Mouse (Mus musculus): ENCODE measurements around the gene Dhx29. TPM values are rescaled to one million over a fixed set of nuclear protein-coding genes. Genes with fewer than 3 reads are reported as not detected.
A peak's percentile ranks its signal among the peaks of the same experiment; 100 is the strongest.

Dhx29 gene
- polyA plus RNA-seq, 1 experiment from 2014 or later = 20.4 TPM

- H3K9ac ChIP-seq (replicated peaks; ENCODE audit: low read depth, low read length) = no peak overlapping the region
- H3K4me3 ChIP-seq (ENCODE audit: low read depth, low read length) = no peak overlapping the region
- H3K27me3 ChIP-seq (ENCODE audit: control insufficient read depth, insufficient read depth, low read length) = no peaks in the 10 kb centered on the region
- no peaks in the 10 kb centered on the region for H3K4me1 ChIP-seq (ENCODE audit: control insufficient read depth, insufficient read depth, low read length)
- no peak for ATAC-seq (ENCODE audit: insufficient number of reproducible peaks, insufficient read depth, low FRiP score, low read depth)
- 91% methylated on average over 12 of the region's 12 CpGs for WGBS
- no peak overlapping the region for H3K27ac ChIP-seq (ENCODE audit: low read length)
- no peak overlapping the region for H3K4me2 ChIP-seq (replicated peaks; ENCODE audit: low read depth, low read length)
- H3K36me3 ChIP-seq (ENCODE audit: control insufficient read depth, insufficient read depth, low read length) = peaks cover 13% of the 10 kb centered on the region
- no peaks in the 10 kb centered on the region for H3K9me3 ChIP-seq (ENCODE audit: control insufficient read depth, low read depth, low read length)
These were observed 37.2 kb downstream of the Dhx29 start for GRCm38 (mm10) chr13:112964421-112964820.

- 91% methylated on average over 5 of the region's 5 CpGs for WGBS
- H3K36me3 ChIP-seq (ENCODE audit: control insufficient read depth, insufficient read depth, low read length) = peaks cover 10% of the 10 kb centered on the region
- no peak overlapping the region for H3K9ac ChIP-seq (replicated peaks; ENCODE audit: low read depth, low read length)
- H3K4me3 ChIP-seq (ENCODE audit: low read depth, low read length) = no peak overlapping the region
- H3K27ac ChIP-seq (ENCODE audit: low read length) = no peak overlapping the region
- no peaks in the 10 kb centered on the region for H3K27me3 ChIP-seq (ENCODE audit: control insufficient read depth, insufficient read depth, low read length)
- no peak for ATAC-seq (ENCODE audit: insufficient number of reproducible peaks, insufficient read depth, low FRiP score, low read depth)
- H3K4me2 ChIP-seq (replicated peaks; ENCODE audit: low read depth, low read length) = no peak overlapping the region
- H3K4me1 ChIP-seq (ENCODE audit: control insufficient read depth, insufficient read depth, low read length) = no peaks in the 10 kb centered on the region
- no peaks in the 10 kb centered on the region for H3K9me3 ChIP-seq (ENCODE audit: control insufficient read depth, low read depth, low read length)
These were observed 40.0 kb downstream of the Dhx29 start for GRCm38 (mm10) chr13:112967267-112967666.

GRCm38 (mm10) chr13:112976720-112977119 is 49.5 kb downstream of the Dhx29 start:
- H3K9ac ChIP-seq (replicated peaks; ENCODE audit: low read depth, low read length) = no peak overlapping the region
- H3K27me3 ChIP-seq (ENCODE audit: control insufficient read depth, insufficient read depth, low read length) = no peaks in the 10 kb centered on the region; the same call in 1 of the 2 replicates
- 35% methylated on average over 10 of the region's 10 CpGs for WGBS
- H3K4me2 ChIP-seq (replicated peaks; ENCODE audit: low read depth, low read length) = no peak overlapping the region
- no peak overlapping the region for H3K4me3 ChIP-seq (ENCODE audit: low read depth, low read length)
- H3K27ac ChIP-seq (ENCODE audit: low read length) = no peak overlapping the region
- H3K36me3 ChIP-seq (ENCODE audit: control insufficient read depth, insufficient read depth, low read length) = no peaks in the 10 kb centered on the region
- no peaks in the 10 kb centered on the region for H3K9me3 ChIP-seq (ENCODE audit: control insufficient read depth, low read depth, low read length)
- H3K4me1 ChIP-seq (ENCODE audit: control insufficient read depth, insufficient read depth, low read length) = no peaks in the 10 kb centered on the region
- ATAC-seq (ENCODE audit: insufficient number of reproducible peaks, insufficient read depth, low FRiP score, low read depth) = no peak

GRCm38 (mm10) chr13:112985605-112986450 is 58.6 kb downstream of the Dhx29 start:
- Histone ChIP-seq H3K27ac (ENCODE audit: low read length) (no peak overlapping the region), H3K9ac (replicated peaks; ENCODE audit: low read depth, low read length) (no peak overlapping the region), H3K27me3 (ENCODE audit: control insufficient read depth, insufficient read depth, low read length) (peaks cover 33% of the 10 kb centered on the region), H3K36me3 (ENCODE audit: control insufficient read depth, insufficient read depth, low read length) (no peaks in the 10 kb centered on the region), H3K9me3 (ENCODE audit: control insufficient read depth, low read depth, low read length) (no peaks in the 10 kb centered on the region), H3K4me2 (replicated peaks; ENCODE audit: low read depth, low read length) (no peak overlapping the region), H3K4me1 (ENCODE audit: control insufficient read depth, insufficient read depth, low read length) (peaks cover 19% of the 10 kb centered on the region; the same call in 1 of the 2 replicates), H3K4me3 (ENCODE audit: low read depth, low read length) (no peak overlapping the region)
- no peak for ATAC-seq (ENCODE audit: insufficient number of reproducible peaks, insufficient read depth, low FRiP score, low read depth)
- 9% methylated on average over 18 of the region's 18 CpGs for WGBS

- 2% methylated on average over 17 of the region's 17 CpGs for WGBS
- 0 out of 2 replicates have a peak overlapping the region, but pooled peaks have one; percentile 46 for H3K4me3 ChIP-seq (ENCODE audit: low read depth, low read length)
- peak overlapping the region; percentile 97; the same call in 1 of the 2 replicates for H3K4me2 ChIP-seq (replicated peaks; ENCODE audit: low read depth, low read length)
- no peak for ATAC-seq (ENCODE audit: insufficient number of reproducible peaks, insufficient read depth, low FRiP score, low read depth)
- H3K27me3 ChIP-seq (ENCODE audit: control insufficient read depth, insufficient read depth, low read length) = peaks cover 39% of the 10 kb centered on the region
- no peaks in the 10 kb centered on the region for H3K9me3 ChIP-seq (ENCODE audit: control insufficient read depth, low read depth, low read length)
- no peak overlapping the region for H3K9ac ChIP-seq (replicated peaks; ENCODE audit: low read depth, low read length)
- no peaks in the 10 kb centered on the region for H3K36me3 ChIP-seq (ENCODE audit: control insufficient read depth, insufficient read depth, low read length)
- H3K27ac ChIP-seq (ENCODE audit: low read length) = no peak overlapping the region
- peaks cover 19% of the 10 kb centered on the region; the same call in 1 of the 2 replicates for H3K4me1 ChIP-seq (ENCODE audit: control insufficient read depth, insufficient read depth, low read length)
These were observed 59.2 kb downstream of the Dhx29 start for GRCm38 (mm10) chr13:112986451-112986950.

GRCm38 (mm10) chr13:112987532-112987943 is 60.3 kb downstream of the Dhx29 start, which contains the start of gene Ccno:
Gene Ccno, plus strand, starts transcription at chr13:112987802.
- Histone ChIP-seq H3K4me2 (replicated peaks; ENCODE audit: low read depth, low read length) (peak within 1 kb of the TSS; percentile 97), H3K9ac (replicated peaks; ENCODE audit: low read depth, low read length) (peak within 1 kb of the TSS; percentile 21; the same call in 1 of the 2 replicates), H3K4me3 (ENCODE audit: low read depth, low read length) (peak within 1 kb of the TSS; percentile 46), H3K27me3 (ENCODE audit: control insufficient read depth, insufficient read depth, low read length) (peaks cover 41% of the 10 kb centered on the region), H3K4me1 (ENCODE audit: control insufficient read depth, insufficient read depth, low read length) (peaks cover 19% of the 10 kb centered on the region; the same call in 1 of the 2 replicates), H3K36me3 (ENCODE audit: control insufficient read depth, insufficient read depth, low read length) (no peaks in the 10 kb centered on the region), H3K27ac (ENCODE audit: low read length) (no peak within 1 kb of the TSS), H3K9me3 (ENCODE audit: control insufficient read depth, low read depth, low read length) (no peaks in the 10 kb centered on the region)
- peak; percentile 95 for ATAC-seq (ENCODE audit: insufficient number of reproducible peaks, insufficient read depth, low FRiP score, low read depth)
- WGBS = under 1% methylated on average over 47 of the region's 47 CpGs

GRCm38 (mm10) chr13:112987991-112988390 is 60.7 kb downstream of the Dhx29 start:
- 0% methylated on average over 38 of the region's 39 CpGs for WGBS
- Histone ChIP-seq H3K4me3 (ENCODE audit: low read depth, low read length) (peak overlapping the region; percentile 46), H3K4me1 (ENCODE audit: control insufficient read depth, insufficient read depth, low read length) (peaks cover 19% of the 10 kb centered on the region; the same call in 1 of the 2 replicates), H3K27me3 (ENCODE audit: control insufficient read depth, insufficient read depth, low read length) (peaks cover 41% of the 10 kb centered on the region), H3K4me2 (replicated peaks; ENCODE audit: low read depth, low read length) (peak overlapping the region; percentile 97), H3K36me3 (ENCODE audit: control insufficient read depth, insufficient read depth, low read length) (no peaks in the 10 kb centered on the region), H3K27ac (ENCODE audit: low read length) (no peak overlapping the region), H3K9me3 (ENCODE audit: control insufficient read depth, low read depth, low read length) (no peaks in the 10 kb centered on the region), H3K9ac (replicated peaks; ENCODE audit: low read depth, low read length) (peak overlapping the region; percentile 21; the same call in 1 of the 2 replicates)
- ATAC-seq (ENCODE audit: insufficient number of reproducible peaks, insufficient read depth, low FRiP score, low read depth) = peak; percentile 17; the same call in 1 of the 2 replicates

- Histone ChIP-seq H3K9ac (replicated peaks; ENCODE audit: low read depth, low read length) (no peak overlapping the region), H3K27me3 (ENCODE audit: control insufficient read depth, insufficient read depth, low read length) (peaks cover 50% of the 10 kb centered on the region), H3K27ac (ENCODE audit: low read length) (no peak overlapping the region), H3K4me1 (ENCODE audit: control insufficient read depth, insufficient read depth, low read length) (peaks cover 27% of the 10 kb centered on the region; the same call in 1 of the 2 replicates), H3K9me3 (ENCODE audit: control insufficient read depth, low read depth, low read length) (no peaks in the 10 kb centered on the region), H3K4me2 (replicated peaks; ENCODE audit: low read depth, low read length) (peak overlapping the region; percentile 97), H3K36me3 (ENCODE audit: control insufficient read depth, insufficient read depth, low read length) (no peaks in the 10 kb centered on the region), H3K4me3 (ENCODE audit: low read depth, low read length) (peak overlapping the region; percentile 46; the same call in 1 of the 2 replicates)
- 2% methylated on average over 19 of the region's 19 CpGs for WGBS
- ATAC-seq (ENCODE audit: insufficient number of reproducible peaks, insufficient read depth, low FRiP score, low read depth) = no peak
These were observed 61.6 kb downstream of the Dhx29 start for GRCm38 (mm10) chr13:112988866-112989265.

Measured in stomach, embryonic 14.5 days (tissue).